Mouse (Mus musculus) lung, adult 2 months (tissue): Measurements from ENCODE around the gene Dlx4.

Experiments
- CTCF ChIP-seq: fragments of 200-500 bp; IDR thresholded peaks from 2 replicates; pipeline ENCODE4 v1.5.1; 2011; ENCODE audit warnings: mild to moderate bottlenecking, low read length, control low read depth; ENCODE audit not compliant: insufficient read depth
- POLR2A ChIP-seq: fragments of 200-500 bp; IDR thresholded peaks from 2 replicates; pipeline ENCODE4 v1.6.1; 2011; ENCODE audit warnings: low read depth, mild to moderate bottlenecking, control low read depth, low read length, borderline replicate concordance; ENCODE audit errors: extremely low read depth

GRCm38 (mm10) chr11:95122100-95122489, 24.0 kb downstream of the Dlx4 start:
- TF ChIP-seq POLR2A (no peak), CTCF (no peak)
